Mouse (Mus musculus): ENCODE data around the gene Mrs2. TPM values are rescaled to one million over a fixed set of nuclear protein-coding genes. Genes with fewer than 3 reads are reported as not detected.

The Mrs2 gene
- 18.2 and 19.6 TPM in 2 replicates for polyA plus RNA-seq (2015; fragmentation: Nextera tagmentation; extraction: Ambion mirVana)

GRCm38 (mm10) chr13:25019793-25020539 lies at the start of gene Mrs2:
Mrs2 (minus strand) TSS chr13:25020379.
- Histone ChIP-seq H3K4me2 (replicated peaks; ENCODE audit: low read depth, low read length) (peak within 1 kb of the TSS; percentile 92), H3K4me1 (ENCODE audit: insufficient read depth, low read length) (peaks cover 18% of the 10 kb centered on the region), H3K4me3 (ENCODE audit: low read length) (peak within 1 kb of the TSS; percentile 93), H3K27me3 (ENCODE audit: insufficient read depth, low read length) (no peaks in the 10 kb centered on the region), H3K27ac (ENCODE audit: low read length) (peak within 1 kb of the TSS; percentile 84), H3K9me3 (ENCODE audit: low read length) (no peaks in the 10 kb centered on the region), H3K36me3 (ENCODE audit: insufficient read depth, low read length) (0 out of 2 replicates have a peak, but pooled peaks cover 3% of the 10 kb centered on the region), H3K9ac (replicated peaks; ENCODE audit: low read length) (peak within 1 kb of the TSS; percentile 92)
- under 1% methylated on average over 70 of the region's 84 CpGs for WGBS
- ATAC-seq (ENCODE audit: low FRiP score, low TSS enrichment): peak; percentile 96

GRCm38 (mm10) chr13:25069765-25070164 lies 49.6 kb upstream of the Mrs2 start:
- 63% methylated on average over 4 of the region's 4 CpGs for WGBS
- peak; percentile 43; the same call in 1 of the 2 replicates for ATAC-seq (ENCODE audit: low FRiP score, low TSS enrichment)
- Histone ChIP-seq H3K4me2 (replicated peaks; ENCODE audit: low read depth, low read length) (no peak overlapping the region), H3K27ac (ENCODE audit: low read length) (peak overlapping the region; percentile 21), H3K4me3 (ENCODE audit: low read length) (no peak overlapping the region), H3K9ac (replicated peaks; ENCODE audit: low read length) (no peak overlapping the region), H3K27me3 (ENCODE audit: insufficient read depth, low read length) (no peaks in the 10 kb centered on the region), H3K4me1 (ENCODE audit: insufficient read depth, low read length) (peaks cover 10% of the 10 kb centered on the region; the same call in 1 of the 2 replicates), H3K36me3 (ENCODE audit: insufficient read depth, low read length) (no peaks in the 10 kb centered on the region), H3K9me3 (ENCODE audit: low read length) (no peaks in the 10 kb centered on the region)

GRCm38 (mm10) chr13:25067183-25067582 lies 47.0 kb upstream of the Mrs2 start:
- Histone ChIP-seq H3K9me3 (ENCODE audit: low read length) (no peaks in the 10 kb centered on the region), H3K4me3 (ENCODE audit: low read length) (no peak overlapping the region), H3K4me2 (replicated peaks; ENCODE audit: low read depth, low read length) (no peak overlapping the region), H3K27ac (ENCODE audit: low read length) (peak overlapping the region; percentile 87), H3K27me3 (ENCODE audit: insufficient read depth, low read length) (no peaks in the 10 kb centered on the region), H3K9ac (replicated peaks; ENCODE audit: low read length) (no peak overlapping the region), H3K36me3 (ENCODE audit: insufficient read depth, low read length) (no peaks in the 10 kb centered on the region), H3K4me1 (ENCODE audit: insufficient read depth, low read length) (peaks cover 10% of the 10 kb centered on the region; the same call in 1 of the 2 replicates)
- peak; percentile 84 for ATAC-seq (ENCODE audit: low FRiP score, low TSS enrichment)
- WGBS: 55% methylated on average over 4 of the region's 4 CpGs

- Histone ChIP-seq H3K4me3 (ENCODE audit: low read length) (no peak overlapping the region), H3K4me2 (replicated peaks; ENCODE audit: low read depth, low read length) (no peak overlapping the region), H3K36me3 (ENCODE audit: insufficient read depth, low read length) (no peaks in the 10 kb centered on the region), H3K27ac (ENCODE audit: low read length) (peak overlapping the region; percentile 87), H3K9ac (replicated peaks; ENCODE audit: low read length) (no peak overlapping the region), H3K9me3 (ENCODE audit: low read length) (no peaks in the 10 kb centered on the region), H3K27me3 (ENCODE audit: insufficient read depth, low read length) (no peaks in the 10 kb centered on the region), H3K4me1 (ENCODE audit: insufficient read depth, low read length) (peaks cover 10% of the 10 kb centered on the region; the same call in 1 of the 2 replicates)
- peak; percentile 50; the same call in 1 of the 2 replicates for ATAC-seq (ENCODE audit: low FRiP score, low TSS enrichment)
- WGBS: 78% methylated on average over 2 of the region's 2 CpGs
Observed at GRCm38 (mm10) chr13:25066659-25067058, 46.5 kb upstream of the Mrs2 start.

GRCm38 (mm10) chr13:25055873-25056667 lies 35.9 kb upstream of the Mrs2 start, which contains the start of gene Dcdc2a:
Dcdc2a (plus strand) TSS chr13:25056004.
- 3% methylated on average over 63 of the region's 63 CpGs for WGBS
- peaks cover 9% of the 10 kb centered on the region; the same call in 1 of the 2 replicates for H3K27me3 ChIP-seq (ENCODE audit: insufficient read depth, low read length)

GRCm38 (mm10) chr13:25055111-25055554 lies 35.0 kb upstream of the Mrs2 start:
- under 1% methylated on average over 34 of the region's 35 CpGs for WGBS
- ATAC-seq (ENCODE audit: low FRiP score, low TSS enrichment): peak; percentile 90
- Histone ChIP-seq H3K4me1 (ENCODE audit: insufficient read depth, low read length) (no peaks in the 10 kb centered on the region), H3K9me3 (ENCODE audit: low read length) (peaks cover 4% of the 10 kb centered on the region), H3K36me3 (ENCODE audit: insufficient read depth, low read length) (peaks cover 3% of the 10 kb centered on the region; the same call in 1 of the 2 replicates), H3K9ac (replicated peaks; ENCODE audit: low read length) (peak overlapping the region; percentile 57), H3K4me2 (replicated peaks; ENCODE audit: low read depth, low read length) (peak overlapping the region; percentile 85), H3K27me3 (ENCODE audit: insufficient read depth, low read length) (peaks cover 9% of the 10 kb centered on the region; the same call in 1 of the 2 replicates), H3K27ac (ENCODE audit: low read length) (peak overlapping the region; percentile 70), H3K4me3 (ENCODE audit: low read length) (peak overlapping the region; percentile 52)

More at GRCm38 (mm10) chr13:25055873-25056667, 35.9 kb upstream of the Mrs2 start, which contains the start of gene Dcdc2a:
- Histone ChIP-seq H3K4me1 (ENCODE audit: insufficient read depth, low read length) (no peaks in the 10 kb centered on the region), H3K27ac (ENCODE audit: low read length) (peak within 1 kb of the TSS; percentile 77), H3K4me3 (ENCODE audit: low read length) (peak within 1 kb of the TSS; percentile 52), H3K36me3 (ENCODE audit: insufficient read depth, low read length) (peaks cover 3% of the 10 kb centered on the region; the same call in 1 of the 2 replicates), H3K9me3 (ENCODE audit: low read length) (no peaks in the 10 kb centered on the region), H3K4me2 (replicated peaks; ENCODE audit: low read depth, low read length) (peak within 1 kb of the TSS; percentile 85), H3K9ac (replicated peaks; ENCODE audit: low read length) (peak within 1 kb of the TSS; percentile 57)
- ATAC-seq (ENCODE audit: low FRiP score, low TSS enrichment): peak; percentile 89

- Histone ChIP-seq H3K4me3 (ENCODE audit: low read length) (no peak overlapping the region), H3K9me3 (ENCODE audit: low read length) (peaks cover 13% of the 10 kb centered on the region), H3K4me1 (ENCODE audit: insufficient read depth, low read length) (no peaks in the 10 kb centered on the region), H3K27me3 (ENCODE audit: insufficient read depth, low read length) (peaks cover 9% of the 10 kb centered on the region; the same call in 1 of the 2 replicates), H3K27ac (ENCODE audit: low read length) (no peak overlapping the region), H3K9ac (replicated peaks; ENCODE audit: low read length) (no peak overlapping the region), H3K36me3 (ENCODE audit: insufficient read depth, low read length) (no peaks in the 10 kb centered on the region), H3K4me2 (replicated peaks; ENCODE audit: low read depth, low read length) (no peak overlapping the region)
- WGBS: 90% methylated on average over 5 of the region's 5 CpGs
- ATAC-seq (ENCODE audit: low FRiP score, low TSS enrichment): no peak
Observed at GRCm38 (mm10) chr13:25052671-25053070, 32.5 kb upstream of the Mrs2 start.

DNA sequence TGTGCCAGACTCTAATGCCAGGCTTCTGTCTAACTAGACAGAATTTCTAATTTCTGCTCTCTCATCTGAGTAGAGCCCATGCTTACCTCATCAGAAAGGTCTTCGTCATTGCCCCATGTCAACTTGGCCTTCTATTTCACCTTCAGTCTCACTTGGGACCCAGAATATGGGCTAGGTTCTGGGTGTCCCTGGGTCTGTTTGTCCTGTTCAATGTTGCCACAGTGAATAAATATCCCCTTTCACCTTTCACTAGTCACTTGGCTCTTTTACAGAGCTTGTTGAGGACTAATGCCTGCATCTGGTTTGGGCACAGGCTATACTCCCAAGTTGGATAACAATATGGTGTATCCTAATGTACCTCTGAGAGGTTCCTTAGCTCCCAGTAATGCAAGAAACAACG lies 19.3 kb upstream of the Mrs2 start:
- ATAC-seq (ENCODE audit: low FRiP score, low TSS enrichment): no peak
- no peaks in the 10 kb centered on the region for H3K27me3 ChIP-seq (ENCODE audit: insufficient read depth, low read length)
- no peak overlapping the region for H3K27ac ChIP-seq (ENCODE audit: low read length)
- H3K4me3 ChIP-seq (ENCODE audit: low read length): no peak overlapping the region
- no peaks in the 10 kb centered on the region for H3K9me3 ChIP-seq (ENCODE audit: low read length)
- WGBS: 74% methylated on average over 2 of the region's 2 CpGs
- no peak overlapping the region for H3K4me2 ChIP-seq (replicated peaks; ENCODE audit: low read depth, low read length)
- no peaks in the 10 kb centered on the region for H3K4me1 ChIP-seq (ENCODE audit: insufficient read depth, low read length)
- no peaks in the 10 kb centered on the region for H3K36me3 ChIP-seq (ENCODE audit: insufficient read depth, low read length)
- no peak overlapping the region for H3K9ac ChIP-seq (replicated peaks; ENCODE audit: low read length)

DNA sequence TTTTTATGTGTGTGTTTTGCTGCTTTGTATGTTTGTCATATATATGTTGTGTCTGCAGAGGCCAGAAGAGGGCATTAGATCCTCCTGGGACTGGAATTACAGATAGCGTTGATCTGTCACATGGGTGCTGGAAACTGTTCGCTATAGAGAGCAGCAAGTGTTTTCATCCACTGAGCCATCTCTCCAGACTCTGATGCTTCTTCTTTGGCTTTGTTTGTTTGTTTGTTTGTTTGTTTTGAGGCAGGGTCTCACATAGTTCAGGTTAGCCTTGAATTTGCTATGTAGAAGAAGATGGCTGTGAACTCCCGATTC lies 6.9 kb upstream of the Mrs2 start:
- Histone ChIP-seq H3K4me3 (ENCODE audit: low read length) (no peak overlapping the region), H3K27me3 (ENCODE audit: insufficient read depth, low read length) (no peaks in the 10 kb centered on the region), H3K9ac (replicated peaks; ENCODE audit: low read length) (no peak overlapping the region), H3K27ac (ENCODE audit: low read length) (peak overlapping the region; percentile 17; the same call in 1 of the 2 replicates), H3K4me1 (ENCODE audit: insufficient read depth, low read length) (0 out of 2 replicates have a peak, but pooled peaks cover 7% of the 10 kb centered on the region), H3K36me3 (ENCODE audit: insufficient read depth, low read length) (no peaks in the 10 kb centered on the region), H3K9me3 (ENCODE audit: low read length) (no peaks in the 10 kb centered on the region), H3K4me2 (replicated peaks; ENCODE audit: low read depth, low read length) (no peak overlapping the region)
- WGBS: 80% methylated on average over 3 of the region's 3 CpGs
- ATAC-seq (ENCODE audit: low FRiP score, low TSS enrichment): no peak

Data from kidney, embryonic 16.5 days (tissue).